Mouse (Mus musculus): Measurements from ENCODE around the gene Ier3.

Ier3 gene

GRCm38 (mm10) chr17:35838570-35838969 lies 17.1 kb downstream of the Ier3 start:
- no peak for TF ChIP-seq GATA4 (IDR thresholded peaks at IDR 0.05; ENCODE audit: insufficient replicate concordance, low read length)

- no peak for TF ChIP-seq GATA4 (IDR thresholded peaks at IDR 0.05; ENCODE audit: insufficient replicate concordance, low read length)
These were observed 19.1 kb downstream of the Ier3 start for GRCm38 (mm10) chr17:35840561-35840960.

GRCm38 (mm10) chr17:35841076-35841950 lies 19.8 kb downstream of the Ier3 start, which contains the start of gene Mdc1:
Gene Mdc1, plus strand, starts transcription at chr17:35841515.
- 0 out of 2 replicates have a peak, but pooled peaks have one; percentile 46 for TF ChIP-seq GATA4 (IDR thresholded peaks at IDR 0.05; ENCODE audit: insufficient replicate concordance, low read length)

GRCm38 (mm10) chr17:35842006-35842405 lies 20.5 kb downstream of the Ier3 start:
- TF ChIP-seq GATA4 (IDR thresholded peaks at IDR 0.05; ENCODE audit: insufficient replicate concordance, low read length) = no peak

GRCm38 (mm10) chr17:35843514-35843913 lies 22.0 kb downstream of the Ier3 start:
- TF ChIP-seq GATA4 (IDR thresholded peaks at IDR 0.05; ENCODE audit: insufficient replicate concordance, low read length) = no peak

- TF ChIP-seq GATA4 (IDR thresholded peaks at IDR 0.05; ENCODE audit: insufficient replicate concordance, low read length) = no peak
These were observed 26.6 kb downstream of the Ier3 start for GRCm38 (mm10) chr17:35848112-35848511.

GRCm38 (mm10) chr17:35850974-35851373 lies 29.5 kb downstream of the Ier3 start:
- TF ChIP-seq GATA4 (IDR thresholded peaks at IDR 0.05; ENCODE audit: insufficient replicate concordance, low read length) = no peak

- no peak for TF ChIP-seq GATA4 (IDR thresholded peaks at IDR 0.05; ENCODE audit: insufficient replicate concordance, low read length)
These were observed 37.9 kb downstream of the Ier3 start for GRCm38 (mm10) chr17:35859371-35859770.

GRCm38 (mm10) chr17:35859835-35860234 lies 38.4 kb downstream of the Ier3 start:
- no peak for TF ChIP-seq GATA4 (IDR thresholded peaks at IDR 0.05; ENCODE audit: insufficient replicate concordance, low read length)

GRCm38 (mm10) chr17:35860831-35861197 lies 39.3 kb downstream of the Ier3 start:
- TF ChIP-seq GATA4 (IDR thresholded peaks at IDR 0.05; ENCODE audit: insufficient replicate concordance, low read length) = no peak

GRCm38 (mm10) chr17:35861198-35861857 lies 39.8 kb downstream of the Ier3 start, which contains the start of gene Nrm:
Gene Nrm, plus strand, starts transcription at chr17:35861318.
- 0 out of 2 replicates have a peak, but pooled peaks have one; percentile 16 for TF ChIP-seq GATA4 (IDR thresholded peaks at IDR 0.05; ENCODE audit: insufficient replicate concordance, low read length)

- no peak for TF ChIP-seq GATA4 (IDR thresholded peaks at IDR 0.05; ENCODE audit: insufficient replicate concordance, low read length)
These were observed 43.4 kb downstream of the Ier3 start for GRCm38 (mm10) chr17:35864832-35865353.

GRCm38 (mm10) chr17:35865481-35866280 lies 44.2 kb downstream of the Ier3 start, which contains the start of gene Ppp1r18:
Gene Ppp1r18, plus strand, starts transcription at chr17:35865593.
- no peak for TF ChIP-seq GATA4 (IDR thresholded peaks at IDR 0.05; ENCODE audit: insufficient replicate concordance, low read length)

- peak; percentile 6; the same call in 1 of the 2 replicates for TF ChIP-seq GATA4 (IDR thresholded peaks at IDR 0.05; ENCODE audit: insufficient replicate concordance, low read length)
These were observed 44.9 kb downstream of the Ier3 start for GRCm38 (mm10) chr17:35866281-35866831.

Data from liver, adult (tissue).